Mouse (Mus musculus): ENCODE results near the gene Naa38.

DNA sequence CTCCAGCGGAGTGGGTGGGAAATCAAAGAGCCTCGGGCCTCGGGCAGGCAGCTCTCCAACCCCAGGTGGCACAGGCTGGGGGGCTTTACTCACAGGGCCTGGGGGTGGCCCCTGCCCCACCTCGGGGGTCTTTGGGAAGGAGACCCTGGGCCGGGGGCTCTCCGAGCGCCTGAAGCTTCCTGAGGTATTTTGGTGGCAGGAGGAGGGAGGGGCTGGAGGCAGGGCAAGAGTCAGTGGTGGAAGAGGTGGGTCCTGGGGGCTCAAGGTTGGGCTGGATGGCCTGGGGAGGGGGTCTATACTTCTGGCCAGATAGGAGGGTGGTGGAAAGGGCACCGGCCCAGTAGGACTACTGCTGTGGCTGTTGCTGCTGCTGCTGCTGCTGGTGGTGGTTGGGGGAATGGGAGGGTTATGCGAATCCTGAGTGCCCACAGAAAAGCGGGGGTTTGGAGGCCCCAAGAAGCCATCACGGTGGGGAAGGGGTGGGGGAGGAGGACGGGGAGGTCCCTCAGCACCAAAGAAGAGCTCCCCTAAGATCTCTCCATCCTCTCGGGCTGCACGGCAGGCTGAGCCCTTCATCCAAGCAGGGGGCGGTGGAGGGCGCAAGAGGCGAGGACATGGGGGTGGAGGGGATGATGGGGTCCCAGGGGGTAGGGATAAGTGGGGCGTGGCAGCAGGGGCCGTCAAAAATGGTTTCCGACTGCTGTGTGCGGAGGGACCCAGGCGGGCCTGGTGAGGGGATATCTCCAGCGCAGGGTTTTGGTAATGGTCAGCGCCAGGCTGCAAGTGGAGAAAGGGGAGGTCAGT is 10.3 kb downstream of the Naa38 start:
- TF ChIP-seq CTCF (IDR thresholded peaks at IDR 0.05; ENCODE audit: control insufficient read depth, insufficient read depth, low read length), result no peak
- TF ChIP-seq POLR2A (IDR thresholded peaks at IDR 0.05; ENCODE audit: borderline replicate concordance, control insufficient read depth, low read depth, low read length), result no peak
